Mouse (Mus musculus): ENCODE data around the gene Itga8.

Gene Itga8

GRCm38 (mm10) chr2:12197711-12198110, 104.0 kb downstream of the Itga8 start:
- DNase-seq (ENCODE audit: low spot score) = no peak

GRCm38 (mm10) chr2:12189026-12189425, 112.7 kb downstream of the Itga8 start:
- no peak for DNase-seq (ENCODE audit: low spot score)

GRCm38 (mm10) chr2:12187646-12188045, 114.1 kb downstream of the Itga8 start:
- no peak for DNase-seq (ENCODE audit: low spot score)

- DNase-seq (ENCODE audit: low spot score) = no peak
Observed at GRCm38 (mm10) chr2:12182402-12182948, 119.2 kb downstream of the Itga8 start.

GRCm38 (mm10) chr2:12180635-12181034, 121.1 kb downstream of the Itga8 start:
- DNase-seq (ENCODE audit: low spot score) = no peak

GRCm38 (mm10) chr2:12174722-12175427, 126.8 kb downstream of the Itga8 start:
- DNase-seq (ENCODE audit: low spot score) = no peak

- no peak for DNase-seq (ENCODE audit: low spot score)
Observed at GRCm38 (mm10) chr2:12170221-12170620, 131.5 kb downstream of the Itga8 start.

GRCm38 (mm10) chr2:12160486-12160885, 141.2 kb downstream of the Itga8 start:
- DNase-seq (ENCODE audit: low spot score) = no peak

GRCm38 (mm10) chr2:12157001-12157400, 144.7 kb downstream of the Itga8 start:
- DNase-seq (ENCODE audit: low spot score) = no peak

GRCm38 (mm10) chr2:12156401-12156800, 145.3 kb downstream of the Itga8 start:
- DNase-seq (ENCODE audit: low spot score) = no peak

- no peak for DNase-seq (ENCODE audit: low spot score)
Observed at GRCm38 (mm10) chr2:12154676-12155075, 147.0 kb downstream of the Itga8 start.

GRCm38 (mm10) chr2:12153551-12153950, 148.2 kb downstream of the Itga8 start:
- DNase-seq (ENCODE audit: low spot score) = no peak

- no peak for DNase-seq (ENCODE audit: low spot score)
Observed at GRCm38 (mm10) chr2:12147902-12148301, 153.8 kb downstream of the Itga8 start.

GRCm38 (mm10) chr2:12146612-12147011, 155.1 kb downstream of the Itga8 start:
- DNase-seq (ENCODE audit: low spot score) = no peak

- no peak for DNase-seq (ENCODE audit: low spot score)
Observed at GRCm38 (mm10) chr2:12138765-12139368, 162.9 kb downstream of the Itga8 start.

- DNase-seq (ENCODE audit: low spot score) = no peak
Observed at GRCm38 (mm10) chr2:12126580-12126979, 175.1 kb downstream of the Itga8 start.

- no peak for DNase-seq (ENCODE audit: low spot score)
Observed at GRCm38 (mm10) chr2:12115479-12115878, 186.2 kb downstream of the Itga8 start.

- no peak for DNase-seq (ENCODE audit: low spot score)
Observed at GRCm38 (mm10) chr2:12109306-12109705, 192.4 kb downstream of the Itga8 start.

- no peak for DNase-seq (ENCODE audit: low spot score)
Observed at GRCm38 (mm10) chr2:12108306-12108705, 193.4 kb downstream of the Itga8 start.

- no peak for DNase-seq (ENCODE audit: low spot score)
Observed at GRCm38 (mm10) chr2:12107265-12107664, 194.5 kb downstream of the Itga8 start.

GRCm38 (mm10) chr2:12103183-12103582, 198.5 kb downstream of the Itga8 start:
- DNase-seq (ENCODE audit: low spot score) = no peak

GRCm38 (mm10) chr2:12092203-12092984, 209.3 kb downstream of the Itga8 start:
- no peak for DNase-seq (ENCODE audit: low spot score)

GRCm38 (mm10) chr2:12090993-12091392, 210.7 kb downstream of the Itga8 start:
- no peak for DNase-seq (ENCODE audit: low spot score)
